Mouse (Mus musculus): ENCODE measurements around the gene Brap.
"Not testable (repeated sequence)": the region's sequence is repeated elsewhere in the genome, so short reads cannot be mapped to it uniquely, and the experiment has no call there.

Brap gene

DNA sequence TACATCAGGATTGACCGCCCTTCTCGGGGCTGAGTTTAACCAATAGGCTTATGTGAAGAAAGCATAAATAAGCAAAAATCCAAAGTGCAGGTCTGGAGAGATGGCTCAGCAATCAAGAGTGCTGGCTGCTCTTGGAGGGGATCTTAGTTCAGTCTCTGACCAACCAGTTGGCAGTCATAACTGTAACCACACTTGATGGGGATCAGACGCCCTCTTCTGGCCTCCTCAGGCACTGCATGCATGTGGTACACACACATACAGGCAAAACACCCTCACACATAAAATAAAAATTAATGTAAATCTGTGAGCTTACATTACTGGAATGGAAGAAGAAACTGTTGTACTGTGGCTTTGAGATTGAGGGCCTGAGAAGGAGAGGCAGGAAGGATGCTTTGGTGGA is 10.0 kb downstream of the Brap start:
- peak; percentile 41 for DNase-seq

DNA sequence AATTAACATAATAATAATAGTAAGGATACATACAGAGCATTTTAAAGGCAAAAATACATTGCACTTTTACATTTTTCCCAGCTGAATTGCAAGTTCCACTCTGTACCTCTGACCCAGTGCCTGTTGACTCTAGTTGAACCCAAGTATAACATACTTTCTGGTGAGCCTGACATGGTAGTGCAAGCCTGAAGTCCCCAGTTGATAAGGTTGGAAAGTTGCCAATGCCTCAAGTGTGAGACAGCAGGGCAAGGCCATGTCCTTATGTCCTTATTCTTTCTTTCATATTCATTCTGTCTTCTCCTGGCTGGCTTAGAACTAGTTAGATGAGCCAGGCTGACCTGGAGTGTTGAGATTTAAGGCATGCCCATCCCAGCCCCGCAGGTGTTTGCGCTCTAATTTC is 21.9 kb downstream of the Brap start:
- DNase-seq = no peak

DNA sequence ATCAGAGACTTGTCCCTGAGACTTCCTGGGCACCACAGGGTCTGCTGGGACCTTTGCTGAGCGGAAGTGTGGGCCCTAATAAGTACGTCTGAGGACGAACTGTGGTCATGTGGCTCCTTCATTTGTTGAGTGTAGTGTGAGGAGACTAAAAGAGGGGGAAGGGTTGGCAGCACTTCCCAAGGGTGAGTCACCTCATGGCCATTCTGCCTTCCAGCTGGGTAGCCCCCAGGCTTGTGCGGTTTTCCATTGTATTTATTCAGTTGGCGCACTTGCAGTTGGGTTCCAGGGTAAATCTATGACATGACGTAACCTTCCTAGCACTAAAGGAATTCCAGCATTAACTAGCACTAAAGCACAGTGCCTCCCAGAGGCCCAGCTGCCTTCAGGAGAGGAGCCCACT is 25.1 kb downstream of the Brap start:
- peak; percentile 32 for DNase-seq

DNA sequence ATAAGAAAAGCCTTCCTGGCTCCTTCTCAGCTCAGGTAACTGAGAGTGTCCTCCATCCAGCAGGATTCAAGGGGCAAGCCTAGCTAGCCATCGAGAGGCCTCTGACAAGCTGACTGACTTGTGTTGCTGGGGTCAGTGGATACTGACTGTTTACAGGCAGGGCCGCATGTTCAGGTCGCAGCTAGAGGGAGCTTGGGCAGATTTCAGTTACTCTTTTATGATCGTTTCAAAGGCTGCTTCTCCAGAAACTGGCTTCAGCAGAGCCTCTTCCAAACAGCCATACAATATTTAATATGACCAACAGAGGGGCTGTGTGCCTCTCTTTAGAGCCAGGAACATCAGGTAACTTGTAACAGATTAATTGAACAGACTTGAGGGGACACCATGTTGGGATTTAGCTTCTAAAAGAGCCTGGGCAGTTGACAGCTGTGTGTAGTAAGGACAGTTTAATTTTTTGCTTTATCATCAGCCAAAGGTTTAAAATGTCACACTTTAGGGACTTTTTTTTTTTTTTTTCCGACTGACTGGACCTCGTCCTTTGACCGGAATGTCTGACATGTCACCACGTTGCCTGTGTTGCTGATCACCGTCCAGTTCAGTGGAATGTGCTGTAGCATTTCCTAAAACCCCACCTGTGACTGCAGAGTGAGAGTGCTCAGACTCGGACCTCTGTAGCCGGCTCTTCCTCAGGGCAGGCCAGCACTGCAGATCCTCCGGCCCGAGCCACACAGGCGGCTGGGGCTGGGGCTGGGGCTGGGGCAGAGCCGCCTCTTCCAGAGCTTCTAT is 25.9 kb downstream of the Brap start:
- DNase-seq = peak; percentile 19

DNA sequence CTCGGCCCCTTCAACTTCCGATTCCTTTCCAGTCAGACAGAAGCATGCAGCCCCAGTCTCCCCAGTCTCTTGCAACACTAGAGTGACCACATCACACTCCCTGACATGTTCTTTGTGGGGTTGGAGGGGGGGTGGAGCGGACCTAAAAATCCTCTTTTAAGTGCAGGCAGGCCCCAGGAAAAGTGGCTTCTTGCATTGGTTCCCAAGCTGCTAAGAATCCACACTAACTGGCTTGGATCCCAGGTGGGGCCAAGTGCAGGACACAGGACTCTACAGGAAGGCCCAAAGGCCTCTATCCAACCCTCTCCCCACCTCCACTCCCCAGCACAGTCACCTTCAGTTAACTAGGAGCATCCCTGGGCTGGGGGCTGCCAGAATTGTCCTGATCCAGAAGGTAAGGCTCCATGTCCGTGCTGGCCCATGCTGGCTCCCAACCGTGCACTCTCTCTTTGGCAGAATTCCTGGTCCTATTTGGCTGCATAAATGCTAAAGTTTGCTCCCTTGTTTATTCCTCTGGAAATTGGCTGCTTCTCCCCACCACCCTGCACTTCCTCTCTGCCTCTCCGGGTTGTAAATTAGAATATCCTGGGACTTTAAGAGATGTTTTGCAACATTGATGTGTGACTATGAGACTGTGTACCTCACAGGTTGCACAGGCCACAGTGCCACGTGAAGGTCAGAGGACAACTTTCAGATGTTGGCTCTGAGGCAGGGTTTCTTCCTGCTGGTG is 30.3 kb downstream of the Brap start:
- DNase-seq = peak; percentile 69

DNA sequence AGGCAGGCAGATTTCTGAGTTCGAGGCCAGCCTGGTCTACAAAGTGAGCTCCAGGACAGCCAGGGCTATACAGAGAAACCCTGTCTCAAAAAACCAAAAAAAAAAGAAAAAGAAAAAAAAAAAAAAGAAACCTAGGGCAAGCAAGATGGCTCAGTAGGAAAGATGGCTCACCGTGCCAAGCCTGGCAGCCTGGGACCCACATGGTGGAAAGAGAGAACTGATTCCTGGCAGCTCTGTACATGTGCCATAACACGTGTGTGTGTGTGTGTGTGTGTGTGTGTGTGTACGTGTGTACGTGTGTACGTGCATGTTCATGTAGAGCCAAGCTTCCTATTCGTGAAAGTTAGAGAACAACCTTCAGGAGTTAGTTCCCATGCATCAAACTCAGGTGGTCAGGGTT is 31.1 kb downstream of the Brap start:
- not testable (repeated sequence) for DNase-seq

DNA sequence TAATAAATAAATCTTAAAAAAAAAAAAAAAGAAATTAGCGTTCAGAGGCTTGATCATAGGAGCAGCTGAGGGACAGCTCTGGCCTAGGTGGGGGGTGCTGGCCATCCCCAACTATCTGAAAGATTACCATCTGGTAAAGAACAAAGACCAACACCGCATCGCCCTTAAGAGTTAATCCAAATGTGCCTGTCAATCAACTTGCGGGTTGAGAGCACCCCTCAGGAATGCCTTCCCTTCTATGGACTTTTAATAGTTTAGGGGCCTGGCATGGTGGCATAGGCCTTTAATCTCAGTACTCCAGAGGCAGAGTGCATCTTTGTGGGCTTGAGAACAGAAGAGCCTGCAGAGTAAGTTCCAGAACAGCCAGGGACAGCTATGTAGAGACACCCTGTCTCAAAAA is 32.5 kb downstream of the Brap start:
- no peak for DNase-seq

DNA sequence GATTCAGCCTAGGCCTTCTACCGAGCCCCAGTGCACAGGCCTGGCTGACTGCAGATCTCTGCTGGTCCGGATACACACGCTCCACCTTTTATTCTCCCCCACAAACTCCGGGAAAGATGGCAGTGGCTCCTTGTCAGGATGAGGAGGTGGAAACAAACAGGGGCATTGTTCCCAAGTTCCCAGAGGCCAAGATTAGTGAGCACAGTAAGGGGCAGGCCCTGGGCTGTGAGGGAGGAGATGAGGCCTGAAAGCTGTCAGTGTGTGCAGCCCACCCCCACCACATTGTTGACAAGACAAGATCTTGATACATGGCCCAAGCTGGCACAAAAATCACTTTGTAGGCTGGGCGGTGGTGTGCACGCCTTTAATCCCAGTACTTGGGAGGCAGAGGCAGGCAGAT is 36.4 kb downstream of the Brap start:
- no peak for DNase-seq

DNA sequence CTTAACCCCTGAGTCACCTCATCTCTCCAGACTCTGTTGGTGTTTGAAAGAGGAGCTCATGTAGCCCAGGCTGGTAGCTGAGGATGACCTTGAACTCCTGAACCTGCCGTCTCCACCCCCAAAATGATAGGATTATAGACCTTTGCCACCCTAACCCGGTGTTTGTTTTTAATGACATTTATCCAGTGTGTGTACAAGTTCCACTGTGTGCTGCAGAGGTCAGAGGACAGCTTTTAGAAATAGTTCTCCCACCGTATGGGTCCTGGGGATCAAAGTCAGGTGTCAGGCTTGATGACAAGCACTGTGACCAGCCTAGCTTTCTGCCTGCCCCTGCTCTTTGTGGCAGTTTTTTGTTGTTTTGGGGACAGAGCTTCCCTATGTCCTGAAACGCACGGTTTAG is 39.5 kb downstream of the Brap start:
- no peak for DNase-seq

DNA sequence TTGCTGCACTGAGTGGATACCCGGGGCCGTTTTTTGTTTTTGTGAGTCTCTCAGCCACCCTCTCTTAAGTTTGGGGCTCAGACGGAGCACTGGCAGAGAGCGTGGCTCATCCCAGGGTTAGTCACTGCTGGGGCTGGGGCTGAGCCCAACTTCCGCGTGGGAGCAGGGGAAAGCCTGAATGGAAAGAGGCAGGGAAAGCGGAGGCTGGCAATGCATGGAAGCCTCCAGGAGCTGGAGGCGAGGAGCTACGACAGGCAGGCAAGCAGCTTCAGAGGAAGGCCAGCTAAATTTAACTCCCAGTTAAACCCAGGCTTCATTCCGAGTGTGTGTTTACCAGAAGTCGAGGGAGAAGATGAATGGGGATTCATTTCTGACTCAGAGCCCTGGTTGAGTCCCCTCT is 40.1 kb downstream of the Brap start:
- peak; percentile 48 for DNase-seq

DNA sequence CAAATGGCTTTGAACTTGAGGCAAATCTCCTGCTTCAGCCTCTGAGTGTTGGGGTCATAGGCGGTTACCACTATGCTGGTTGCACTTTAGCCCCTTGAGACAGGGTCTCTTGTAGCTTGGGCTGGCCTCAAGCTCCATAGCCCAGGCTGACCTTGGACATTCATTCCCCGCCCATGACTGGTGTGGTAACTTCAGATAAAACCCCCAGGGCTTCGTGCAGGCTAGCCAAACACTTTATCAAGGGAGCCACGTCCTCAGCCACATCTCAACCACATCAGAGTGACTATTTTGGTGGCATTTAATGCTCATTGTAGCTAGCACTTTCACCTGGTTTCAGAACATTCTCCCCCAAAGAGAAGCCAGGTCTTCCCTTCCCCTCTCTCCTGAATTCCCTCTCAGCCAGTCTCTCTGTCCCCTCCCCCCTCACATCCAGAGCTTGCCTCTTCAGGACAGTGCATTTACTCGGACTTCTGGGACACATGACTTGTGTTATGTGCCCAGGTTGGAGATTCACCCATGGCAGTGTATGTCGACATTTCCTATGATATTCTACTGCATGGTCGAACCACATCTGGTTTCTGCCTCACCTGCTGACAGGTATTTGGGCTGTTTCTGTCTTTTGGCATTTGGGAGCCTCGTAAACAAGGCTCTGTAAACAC is 40.9 kb downstream of the Brap start:
- no peak for DNase-seq

DNA sequence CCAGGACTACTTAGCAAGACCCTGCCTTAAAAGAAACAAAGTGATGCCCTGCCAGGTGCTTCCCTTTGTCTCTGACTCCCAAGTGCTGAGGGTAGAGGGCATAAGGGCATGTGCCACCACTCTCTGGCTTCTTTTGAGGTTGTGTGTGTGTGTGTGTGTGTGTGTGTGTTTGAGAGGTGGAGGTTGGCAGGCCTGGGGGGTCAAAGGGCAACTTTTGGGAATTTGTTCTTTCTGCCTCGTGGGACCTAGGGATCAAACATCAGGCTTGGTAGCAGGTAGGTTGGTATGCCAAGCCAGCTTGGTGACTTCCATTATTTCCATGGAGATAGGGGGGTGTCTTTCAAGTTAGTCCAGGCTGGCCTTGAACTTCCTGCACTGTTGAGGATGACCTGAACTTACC is 43.0 kb downstream of the Brap start:
- no peak for DNase-seq

DNA sequence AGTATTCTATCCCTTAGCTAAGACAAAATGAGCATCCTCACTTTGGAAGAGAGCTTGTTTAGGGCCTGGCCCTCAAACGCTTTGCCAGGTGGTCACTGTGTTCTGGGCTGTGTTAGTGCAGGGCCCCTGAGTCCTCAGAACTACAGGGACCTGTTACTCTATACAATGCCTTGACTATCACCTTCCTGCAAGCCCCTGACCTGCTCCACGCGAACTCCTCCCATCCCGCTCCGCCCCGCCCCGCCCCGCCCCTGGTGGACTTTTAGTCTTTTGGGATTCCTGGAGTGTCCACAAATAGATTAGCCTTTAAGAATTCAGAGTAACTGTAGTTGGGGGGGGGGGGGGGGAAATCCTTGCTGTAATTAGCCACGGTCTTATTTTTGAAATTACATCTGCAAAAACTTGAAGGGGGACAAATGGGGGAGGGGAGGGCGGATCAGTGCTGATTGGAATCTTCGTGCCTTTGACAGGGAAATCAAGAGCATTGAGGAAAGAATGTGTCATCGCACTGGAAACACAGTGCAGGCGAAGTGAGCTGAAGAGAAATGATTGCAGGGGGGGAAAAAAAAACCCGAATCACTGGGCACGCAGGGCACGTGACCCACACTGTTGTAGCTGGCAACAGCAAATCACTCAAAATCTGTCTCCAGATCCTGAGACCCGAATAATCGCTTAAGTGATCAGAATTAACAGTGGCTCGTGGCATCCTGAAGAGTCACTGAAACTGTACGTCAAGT is 44.3 kb downstream of the Brap start:
- peak; percentile 18 for DNase-seq

DNA sequence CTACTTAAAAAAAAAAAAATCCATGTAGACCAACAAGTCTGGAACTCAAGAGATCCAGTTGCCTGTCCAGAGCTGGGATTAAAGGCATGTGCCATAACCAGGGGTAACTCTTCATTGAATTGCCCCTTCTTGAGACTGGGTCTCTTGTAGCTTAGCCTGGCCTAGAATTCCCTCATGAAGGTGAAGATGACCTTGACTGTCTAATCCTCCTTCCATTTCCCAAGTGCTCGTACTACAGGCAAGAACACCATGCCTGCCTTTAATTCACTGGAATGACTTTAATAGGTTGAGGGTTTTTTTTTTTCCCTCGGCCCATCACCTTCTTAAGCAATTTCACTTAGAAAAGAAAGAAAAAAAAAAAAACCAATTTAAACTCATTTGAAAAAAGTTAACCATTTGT is 50.0 kb downstream of the Brap start:
- DNase-seq = no peak

DNA sequence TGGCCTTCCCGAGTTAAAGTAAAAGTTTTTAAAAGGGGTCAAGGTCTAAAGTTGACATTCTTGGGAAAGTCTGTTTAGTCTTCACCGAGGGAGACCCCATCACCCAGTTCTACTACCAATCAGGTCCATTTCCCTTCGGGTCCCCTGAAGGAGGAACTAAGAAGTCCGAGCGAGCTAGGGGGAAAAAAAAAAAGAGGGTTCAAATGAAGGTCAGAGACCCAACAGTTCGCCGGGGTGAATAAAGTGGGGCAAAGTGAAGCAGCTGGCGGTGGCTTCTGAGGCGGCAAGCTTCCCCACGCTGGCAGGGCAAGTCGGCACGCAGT is 50.4 kb downstream of the Brap start:
- no peak for DNase-seq

DNA sequence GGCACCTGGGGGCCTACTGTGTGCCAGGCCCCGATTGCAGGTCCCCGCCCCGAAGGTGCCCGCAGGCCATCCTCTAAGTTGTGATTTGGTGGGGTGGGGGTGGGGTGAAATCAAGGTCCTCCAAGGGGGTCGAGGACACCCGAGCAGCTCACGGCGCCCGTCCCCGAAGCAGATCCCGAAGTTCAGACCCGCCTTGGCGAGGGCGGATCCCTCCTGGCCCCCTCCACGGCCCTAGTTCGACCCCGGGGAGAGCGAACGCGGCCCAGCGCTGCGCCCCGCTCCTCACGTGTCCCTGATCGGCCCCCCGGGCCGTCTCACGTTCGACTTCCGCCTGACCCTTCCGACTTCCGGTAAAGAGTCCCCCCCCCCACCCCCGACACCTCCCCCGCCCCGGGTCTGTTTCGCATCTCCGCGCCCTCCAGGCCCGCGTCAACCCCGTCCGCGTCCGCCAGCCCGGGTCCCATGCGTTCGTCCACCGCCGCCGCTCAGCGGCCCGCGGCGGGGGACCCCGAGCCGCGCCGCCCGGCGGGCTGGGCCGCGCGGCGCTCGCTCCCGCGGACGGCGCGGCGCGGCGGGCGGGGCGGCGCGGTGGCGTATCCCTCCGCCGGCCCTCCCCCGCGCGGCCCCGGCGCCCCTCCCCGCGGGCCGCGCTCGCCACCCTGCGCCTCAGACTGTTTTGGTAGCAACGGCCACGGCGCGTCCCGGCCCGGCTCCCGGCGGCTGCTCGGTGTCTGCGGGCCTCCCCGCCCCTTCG is 51.0 kb downstream of the Brap start, which contains the start of gene Atxn2:
Atxn2 (plus strand) TSS at position 164 of the 754 bp plus-strand sequence.
- DNase-seq = peak; percentile 89

DNA sequence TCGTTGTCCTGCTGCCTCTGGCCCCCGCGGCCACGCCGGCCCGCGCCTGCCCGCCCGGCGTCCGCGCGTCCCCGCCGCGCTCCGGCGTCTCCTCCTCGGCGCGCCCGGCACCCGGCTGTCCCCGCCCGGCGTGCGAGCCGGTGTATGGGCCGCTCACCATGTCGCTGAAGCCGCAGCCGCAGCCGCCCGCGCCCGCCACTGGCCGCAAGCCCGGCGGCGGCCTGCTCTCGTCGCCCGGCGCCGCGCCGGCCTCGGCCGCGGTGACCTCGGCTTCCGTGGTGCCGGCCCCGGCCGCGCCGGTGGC is 51.5 kb downstream of the Brap start:
- DNase-seq = no peak

DNA sequence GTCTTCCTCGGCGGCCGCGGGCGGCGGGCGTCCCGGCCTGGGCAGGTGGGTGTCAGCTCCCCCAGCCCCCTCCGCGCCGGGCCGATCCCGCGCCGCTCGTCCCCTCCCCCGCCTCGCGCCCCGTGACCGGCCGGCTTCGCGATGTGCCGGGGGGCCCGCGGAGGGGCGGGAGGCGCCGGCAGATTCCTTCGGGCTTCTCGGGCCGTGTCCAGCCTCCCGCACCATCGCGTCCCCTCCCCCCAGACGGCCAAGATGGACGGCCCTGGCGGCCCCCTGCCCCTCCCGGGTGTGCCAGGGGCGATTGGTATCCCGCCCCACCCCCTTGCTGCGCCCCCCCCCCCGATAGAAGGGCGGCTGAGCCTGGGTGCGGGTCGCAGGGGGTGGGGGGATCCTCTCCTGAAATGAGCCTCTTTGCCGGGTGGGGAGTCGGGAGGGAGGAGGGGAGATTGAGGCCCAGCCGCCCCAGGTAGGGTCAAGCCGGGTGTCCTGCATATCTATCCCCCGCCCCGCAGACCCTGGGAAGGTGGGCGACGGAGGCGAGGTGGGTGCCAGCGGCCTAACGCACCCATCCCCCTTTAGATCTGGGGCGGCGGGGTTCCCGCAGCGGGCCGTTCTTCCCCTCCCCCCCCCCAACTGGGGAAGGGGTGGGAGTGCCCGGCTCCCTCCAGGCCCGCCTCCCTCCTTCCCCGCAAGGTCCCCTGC is 52.0 kb downstream of the Brap start:
- DNase-seq = peak; percentile 67

DNA sequence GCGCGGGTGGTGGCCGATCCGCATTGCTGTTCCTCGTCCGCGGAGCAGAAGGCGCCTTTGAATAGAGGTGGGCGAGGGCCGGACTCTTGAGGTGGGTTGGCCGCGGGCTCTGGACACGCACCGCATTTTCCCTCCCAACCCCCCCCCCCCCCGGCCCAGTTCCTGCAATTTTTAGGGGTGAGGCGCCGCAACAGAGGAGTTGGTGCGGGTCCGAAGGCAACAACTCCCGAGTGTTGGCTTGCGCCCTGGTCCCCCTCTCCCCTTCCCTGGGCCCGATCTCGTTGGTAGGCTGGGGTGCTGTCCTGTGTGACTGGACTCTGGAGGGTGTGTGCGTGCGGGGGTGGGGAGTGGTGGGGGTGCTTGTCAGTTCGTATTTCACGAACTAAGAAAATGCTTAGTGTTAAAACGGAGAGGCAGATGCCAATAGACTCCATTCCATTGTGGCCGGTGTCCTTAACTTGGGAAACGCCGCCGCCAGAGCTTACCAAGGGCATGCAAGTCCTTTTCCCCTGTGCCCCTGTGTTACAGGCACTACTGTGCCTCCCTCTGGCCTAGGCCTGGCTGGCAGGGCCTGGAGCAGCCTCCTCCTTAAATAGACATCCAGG is 52.7 kb downstream of the Brap start:
- peak; percentile 71 for DNase-seq

DNA sequence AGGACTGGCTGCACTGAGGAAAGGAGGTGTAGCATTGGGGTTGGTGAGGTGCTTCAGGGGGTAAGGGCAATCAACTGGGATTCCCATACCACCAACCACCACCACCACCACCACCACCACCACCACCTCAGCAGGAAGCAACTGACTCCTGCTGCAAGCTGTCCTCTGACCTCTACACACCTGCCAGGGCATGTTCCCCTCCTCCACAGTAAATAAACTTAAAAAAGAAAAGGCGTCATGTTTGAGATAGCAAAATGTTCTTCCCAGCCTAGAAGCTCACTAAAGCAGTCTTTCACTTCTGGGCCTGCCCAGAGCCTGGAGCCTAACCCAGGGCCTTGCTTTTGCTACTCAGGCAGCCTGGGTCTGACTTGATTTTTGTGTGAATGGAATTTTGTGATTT is 54.0 kb downstream of the Brap start:
- no peak for DNase-seq

DNA sequence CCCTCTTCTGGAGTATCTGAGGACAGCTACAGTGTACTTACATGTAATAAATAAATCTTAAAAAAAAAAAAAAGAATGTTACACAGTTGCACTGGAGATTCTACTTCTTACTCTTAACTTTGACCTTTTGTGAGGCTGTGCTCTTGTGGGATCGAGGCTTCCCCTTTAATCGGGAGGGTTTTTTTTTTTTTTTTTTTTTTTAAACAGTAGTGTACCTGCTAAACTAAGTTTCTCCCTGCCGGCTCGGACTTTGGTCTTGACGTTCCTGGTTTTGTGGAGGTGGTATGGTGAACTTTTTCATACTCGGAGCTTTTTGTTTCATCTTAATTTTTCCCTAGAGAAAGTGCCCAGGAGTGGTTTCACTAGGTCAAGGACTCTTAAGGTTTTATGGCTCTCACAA is 54.6 kb downstream of the Brap start:
- DNase-seq = no peak

DNA sequence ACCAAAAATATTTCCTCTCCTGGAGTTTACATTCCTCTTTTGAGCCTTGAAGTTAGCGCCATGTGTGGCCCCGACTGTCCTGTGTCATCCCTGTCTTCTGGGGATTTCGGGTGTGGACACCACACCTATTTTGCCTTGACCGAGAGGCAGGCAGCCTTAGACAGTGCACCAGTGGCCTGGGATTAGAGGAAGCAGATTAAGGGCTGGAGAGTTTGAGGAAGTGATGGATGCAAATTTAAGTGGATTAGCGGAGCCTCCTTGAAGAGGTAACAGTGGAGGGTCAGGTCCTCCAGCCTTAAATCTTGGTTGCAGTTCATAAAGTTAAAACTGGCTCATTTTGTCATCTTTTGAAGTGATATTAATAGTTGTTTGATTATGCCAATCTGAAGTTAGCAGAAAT is 58.1 kb downstream of the Brap start:
- no peak for DNase-seq
